Mouse (Mus musculus): Measurements from ENCODE around the gene Tmem179. TPM values are rescaled to one million over a fixed set of nuclear protein-coding genes. Genes with fewer than 3 reads are reported as not detected.

Gene Tmem179
- total RNA-seq, 2 experiments from 2014 or later, result not detected

GRCm38 (mm10) chr12:112539466-112539965, 23.0 kb upstream of the Tmem179 start:
- no peak for ATAC-seq (replicated peaks; ENCODE audit: poor library complexity)

GRCm38 (mm10) chr12:112538356-112538755, 21.8 kb upstream of the Tmem179 start:
- ATAC-seq (replicated peaks; ENCODE audit: poor library complexity), result no peak

GRCm38 (mm10) chr12:112537233-112537632, 20.7 kb upstream of the Tmem179 start:
- no peak for ATAC-seq (replicated peaks; ENCODE audit: poor library complexity)

GRCm38 (mm10) chr12:112533758-112534157, 17.2 kb upstream of the Tmem179 start:
- ATAC-seq (replicated peaks; ENCODE audit: poor library complexity), result no peak

GRCm38 (mm10) chr12:112518105-112518504, 1.6 kb upstream of the Tmem179 start:
- ATAC-seq (replicated peaks; ENCODE audit: poor library complexity), result no peak

GRCm38 (mm10) chr12:112514897-112515296, 1.6 kb downstream of the Tmem179 start:
- ATAC-seq (replicated peaks; ENCODE audit: poor library complexity), result no peak

GRCm38 (mm10) chr12:112510733-112511372, 5.7 kb downstream of the Tmem179 start:
- peak; percentile 76 for ATAC-seq (replicated peaks; ENCODE audit: poor library complexity)

GRCm38 (mm10) chr12:112510365-112510732, 6.2 kb downstream of the Tmem179 start:
- ATAC-seq (replicated peaks; ENCODE audit: poor library complexity), result no peak

- ATAC-seq (replicated peaks; ENCODE audit: poor library complexity), result no peak
Observed at GRCm38 (mm10) chr12:112507984-112508383, 8.6 kb downstream of the Tmem179 start.

GRCm38 (mm10) chr12:112507264-112507663, 9.3 kb downstream of the Tmem179 start:
- ATAC-seq (replicated peaks; ENCODE audit: poor library complexity), result no peak

GRCm38 (mm10) chr12:112506267-112506666, 10.3 kb downstream of the Tmem179 start:
- ATAC-seq (replicated peaks; ENCODE audit: poor library complexity), result no peak

GRCm38 (mm10) chr12:112503003-112503771, 13.4 kb downstream of the Tmem179 start:
- no peak for ATAC-seq (replicated peaks; ENCODE audit: poor library complexity)

GRCm38 (mm10) chr12:112498683-112499082, 17.9 kb downstream of the Tmem179 start:
- peak; percentile 81 for ATAC-seq (replicated peaks; ENCODE audit: poor library complexity)

GRCm38 (mm10) chr12:112497731-112498130, 18.8 kb downstream of the Tmem179 start:
- ATAC-seq (replicated peaks; ENCODE audit: poor library complexity), result no peak

GRCm38 (mm10) chr12:112496136-112496535, 20.4 kb downstream of the Tmem179 start:
- ATAC-seq (replicated peaks; ENCODE audit: poor library complexity), result no peak

GRCm38 (mm10) chr12:112490444-112490939, 26.1 kb downstream of the Tmem179 start:
- no peak for ATAC-seq (replicated peaks; ENCODE audit: poor library complexity)

GRCm38 (mm10) chr12:112489535-112489934, 27.0 kb downstream of the Tmem179 start:
- ATAC-seq (replicated peaks; ENCODE audit: poor library complexity), result no peak

GRCm38 (mm10) chr12:112489134-112489533, 27.4 kb downstream of the Tmem179 start, which contains the start of gene A530016L24Rik:
A530016L24Rik (plus strand) TSS chr12:112489448.
- ATAC-seq (replicated peaks; ENCODE audit: poor library complexity), result no peak

- peak; percentile 90 for ATAC-seq (replicated peaks; ENCODE audit: poor library complexity)
Observed at GRCm38 (mm10) chr12:112473777-112474176, 42.8 kb downstream of the Tmem179 start.

GRCm38 (mm10) chr12:112470216-112470615, 46.3 kb downstream of the Tmem179 start:
- no peak for ATAC-seq (replicated peaks; ENCODE audit: poor library complexity)

- 0 out of 2 replicates have a peak, but pooled peaks have one; percentile 21 for ATAC-seq (replicated peaks; ENCODE audit: poor library complexity)
Observed at GRCm38 (mm10) chr12:112469393-112469792, 47.2 kb downstream of the Tmem179 start.

GRCm38 (mm10) chr12:112467387-112467786, 49.2 kb downstream of the Tmem179 start:
- no peak for ATAC-seq (replicated peaks; ENCODE audit: poor library complexity)
